In the genomic region with DNA sequence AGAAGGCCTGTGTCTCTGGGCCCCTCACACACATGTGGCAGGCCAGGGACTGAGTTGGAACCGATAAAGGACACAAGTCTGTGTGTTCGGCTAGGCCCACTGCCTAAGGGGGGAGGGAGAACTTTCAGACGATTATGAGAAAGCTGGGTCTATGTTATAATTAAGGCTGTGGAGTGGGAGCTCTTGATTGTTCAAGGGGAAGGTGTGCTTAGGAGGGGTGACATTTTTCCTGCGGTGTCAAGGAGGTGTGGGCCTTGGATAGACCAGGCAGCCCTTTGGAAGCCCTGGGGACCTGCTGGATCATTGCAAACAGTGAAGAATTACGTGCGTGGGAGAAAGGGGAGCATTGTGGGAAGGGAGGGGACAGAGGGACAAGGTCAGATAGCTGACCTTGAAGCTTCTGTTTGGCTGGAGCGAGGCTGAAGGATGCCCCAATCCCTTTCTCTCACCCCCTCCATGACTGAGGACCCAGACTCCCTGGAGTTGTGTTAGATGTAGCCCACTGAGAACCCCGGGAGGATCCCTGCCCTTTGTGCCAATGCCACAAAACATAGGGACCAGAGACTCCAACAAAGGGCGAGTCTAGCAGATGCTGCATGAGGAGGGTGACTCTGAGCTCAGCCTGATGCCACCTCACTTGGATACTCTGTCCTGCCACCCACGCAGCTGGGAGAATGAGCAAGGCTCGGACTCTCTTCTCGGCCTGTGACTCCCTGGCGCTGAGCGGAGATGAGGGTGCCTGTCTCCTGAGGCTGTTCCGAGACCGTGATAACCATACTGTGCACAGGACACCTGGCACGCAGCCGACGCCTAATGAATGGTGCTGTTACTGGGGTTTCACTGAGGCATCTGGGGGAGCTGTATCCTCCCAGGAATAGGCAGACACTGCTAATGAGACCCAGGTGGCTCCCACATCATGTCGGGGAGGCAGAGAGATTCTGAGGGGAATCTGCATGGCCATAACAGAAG, we compare ENCODE assay signal across 9 mouse cellular contexts. TPM values are rescaled to one million over a fixed set of nuclear protein-coding genes. Genes with fewer than 3 reads are reported as not detected.
DNase-seq lines count a peak whose midpoint lies in the region; ATAC-seq and TF ChIP-seq lines count a peak whose summit lies in the region.
"Had no signal": no experiment of that assay in that cellular context is flagged by ENCODE, and none has a peak within 500 bp of the region (broad histone marks: within the 10 kb centered on the region; RNA-seq: fewer than 3 reads in every experiment).

No protein-coding gene starts in this region.

- no peak for TF ChIP-seq CTCF in lung, postnatal 0 days (IDR thresholded peaks at IDR 0.05)

- intact Hi-C loops in gastrocnemius, postnatal 14 days (cut with DNase I; ENCODE audit: low total_unique reads): loop anchor here (5.0 kb wide), 1 partner anchor 176 kb away; no protein-coding TSS in a partner anchor

- peak; percentile 51 for TF ChIP-seq EP300 in lung, postnatal 0 days (IDR thresholded peaks at IDR 0.05)

- H3K27ac ChIP-seq in lung, postnatal 0 days (ENCODE audit: low read length): peak overlapping the region; percentile 55
- peak overlapping the region; percentile 78 for H3K27ac ChIP-seq in embryonic facial prominence, embryonic 13.5 days
- peak overlapping the region; percentile 66 for H3K27ac ChIP-seq in intestine, embryonic 16.5 days (ENCODE audit: low read length)
- peak overlapping the region; percentile 38 for H3K27ac ChIP-seq in midbrain, embryonic 14.5 days (replicated peaks; ENCODE audit: low read depth, low read length)

- no peak overlapping the region for H3K9ac ChIP-seq in lung, postnatal 0 days (replicated peaks; ENCODE audit: low read depth)
- peak overlapping the region; percentile 51 for H3K9ac ChIP-seq in embryonic facial prominence, embryonic 13.5 days
- 0 out of 2 replicates have a peak overlapping the region, but pooled peaks have one; percentile 3 for H3K9ac ChIP-seq in intestine, embryonic 16.5 days (ENCODE audit: low read depth, low read length)
- no peak overlapping the region for H3K9ac ChIP-seq in midbrain, embryonic 14.5 days (replicated peaks; ENCODE audit: low read length)

- H3K4me2 ChIP-seq in lung, postnatal 0 days (replicated peaks; ENCODE audit: low read depth, low read length): no peak overlapping the region
- H3K4me2 ChIP-seq in embryonic facial prominence, embryonic 13.5 days: peak overlapping the region; percentile 32
- no peak overlapping the region for H3K4me2 ChIP-seq in intestine, embryonic 16.5 days (ENCODE audit: low read depth, low read length)
- H3K4me2 ChIP-seq in midbrain, embryonic 14.5 days (ENCODE audit: low read length): no peak overlapping the region

- 69% methylated on average over 20 of the region's 20 CpGs for WGBS in lung, postnatal 0 days
- WGBS in embryonic facial prominence, embryonic 13.5 days: 46% methylated on average over 20 of the region's 20 CpGs
- WGBS in intestine, embryonic 16.5 days: 73% methylated on average over 20 of the region's 20 CpGs
- WGBS in midbrain, embryonic 14.5 days: 56% methylated on average over 20 of the region's 20 CpGs

- no peak for ATAC-seq in lung, postnatal 0 days
- no peak for ATAC-seq in embryonic facial prominence, embryonic 13.5 days (ENCODE audit: insufficient number of reproducible peaks, insufficient read depth, low FRiP score, low TSS enrichment, low read depth)
- ATAC-seq in intestine, embryonic 16.5 days: no peak
- no peak for ATAC-seq in midbrain, embryonic 14.5 days (ENCODE audit: low FRiP score, low TSS enrichment)

- no peaks in the 10 kb centered on the region for H3K27me3 ChIP-seq in lung, postnatal 0 days (replicated peaks; ENCODE audit: insufficient read depth, low read length)
- H3K27me3 ChIP-seq in embryonic facial prominence, embryonic 13.5 days: peaks cover 20% of the 10 kb centered on the region; the same call in 1 of the 2 replicates
- no peaks in the 10 kb centered on the region for H3K27me3 ChIP-seq in intestine, embryonic 16.5 days (replicated peaks; ENCODE audit: control insufficient read depth, insufficient read depth, low read length)
- 0 out of 2 replicates have a peak, but pooled peaks cover 3% of the 10 kb centered on the region for H3K27me3 ChIP-seq in midbrain, embryonic 14.5 days (ENCODE audit: control insufficient read depth, insufficient read depth, low read length)

- DNase-seq in lung, postnatal 0 days (ENCODE audit: low spot score): peak; percentile 55
- no peak for DNase-seq in lung, postnatal 4 days
- DNase-seq in midbrain, embryonic 14.5 days: peak; percentile 34
- no peak for DNase-seq in adipocyte (ENCODE audit: low spot score)
- no peak for DNase-seq in gastrocnemius, adult 18-20 months (ENCODE audit: low spot score)
- no peak for DNase-seq in gastrocnemius, postnatal 14 days

- peaks cover 41% of the 10 kb centered on the region for H3K4me1 ChIP-seq in lung, postnatal 0 days (ENCODE audit: insufficient read depth, low read depth, low read length)
- H3K4me1 ChIP-seq in embryonic facial prominence, embryonic 13.5 days: peaks cover 57% of the 10 kb centered on the region
- H3K4me1 ChIP-seq in intestine, embryonic 16.5 days (ENCODE audit: control insufficient read depth, insufficient read depth, low read length): peaks cover 30% of the 10 kb centered on the region
- peaks cover 10% of the 10 kb centered on the region; the same call in 1 of the 2 replicates for H3K4me1 ChIP-seq in midbrain, embryonic 14.5 days (ENCODE audit: control insufficient read depth, insufficient read depth, low read length)

- no peaks in the 10 kb centered on the region for H3K36me3 ChIP-seq in lung, postnatal 0 days (ENCODE audit: insufficient read depth, low read length)
- no peaks in the 10 kb centered on the region for H3K36me3 ChIP-seq in embryonic facial prominence, embryonic 13.5 days
- H3K36me3 ChIP-seq in intestine, embryonic 16.5 days (ENCODE audit: control insufficient read depth, insufficient read depth, low read length): no peaks in the 10 kb centered on the region
- no peaks in the 10 kb centered on the region for H3K36me3 ChIP-seq in midbrain, embryonic 14.5 days (ENCODE audit: control insufficient read depth, insufficient read depth, low read length)

- no peaks in the 10 kb centered on the region for H3K9me3 ChIP-seq in lung, postnatal 0 days (ENCODE audit: low read length)
- no peaks in the 10 kb centered on the region for H3K9me3 ChIP-seq in embryonic facial prominence, embryonic 13.5 days
- no peaks in the 10 kb centered on the region for H3K9me3 ChIP-seq in intestine, embryonic 16.5 days (ENCODE audit: control insufficient read depth, low read length)
- no peaks in the 10 kb centered on the region for H3K9me3 ChIP-seq in midbrain, embryonic 14.5 days (ENCODE audit: control insufficient read depth, low read length)

- no peak overlapping the region for H3K4me3 ChIP-seq in lung, postnatal 0 days (ENCODE audit: low read depth, low read length)
- H3K4me3 ChIP-seq in embryonic facial prominence, embryonic 13.5 days: no peak overlapping the region
- H3K4me3 ChIP-seq in intestine, embryonic 16.5 days (ENCODE audit: low read length): no peak overlapping the region
- H3K4me3 ChIP-seq in midbrain, embryonic 14.5 days (replicated peaks; ENCODE audit: low read depth, low read length): no peak overlapping the region

RNA-seq across cellular contexts. Expression of a gene that starts 26.4 kb away (rescaled TPM):
- 0.81 and 0.95 TPM in 2 replicates for polyA plus RNA-seq in lung, postnatal 0 days (2015; fragmentation: Nextera tagmentation; extraction: Ambion mirVana)
- 0.14 and 0.50 TPM in 2 replicates for polyA plus RNA-seq in embryonic facial prominence, embryonic 13.5 days (2015; fragmentation: Nextera tagmentation; extraction: Ambion mirVana)
- polyA plus RNA-seq in intestine, embryonic 16.5 days (2015; fragmentation: Nextera tagmentation; extraction: Ambion mirVana): 0.91 and 1.1 TPM in 2 replicates
- polyA plus RNA-seq in midbrain, embryonic 14.5 days (2014; fragmentation: Nextera tagmentation; extraction: Ambion mirVana): 17.9 and 19.0 TPM in 2 replicates
- under 1 TPM in 1 of 2 experiments, not detected in 1; 0.12 TPM for total RNA-seq in gastrocnemius, adult 18-20 months (2021)
- total RNA-seq in gastrocnemius, postnatal 14 days (2021): under 1 TPM; 0.14 to 0.16 TPM
- polyA plus RNA-seq: heart, postnatal 0 days had no signal

RNA-seq across cellular contexts. Expression of a gene that starts 27.0 kb away (rescaled TPM):
- 11.2 and 11.5 TPM in 2 replicates for polyA plus RNA-seq in lung, postnatal 0 days (2015; fragmentation: Nextera tagmentation; extraction: Ambion mirVana)
- polyA plus RNA-seq in embryonic facial prominence, embryonic 13.5 days (2015; fragmentation: Nextera tagmentation; extraction: Ambion mirVana): 16.3 and 17.3 TPM in 2 replicates
- 14.3 and 16.2 TPM in 2 replicates for polyA plus RNA-seq in intestine, embryonic 16.5 days (2015; fragmentation: Nextera tagmentation; extraction: Ambion mirVana)
- polyA plus RNA-seq in midbrain, embryonic 14.5 days (2014; fragmentation: Nextera tagmentation; extraction: Ambion mirVana): 23.0 and 24.6 TPM in 2 replicates
- total RNA-seq in gastrocnemius, adult 18-20 months (2021): 1 to 10 TPM; 4.2 to 5.1 TPM
- total RNA-seq in gastrocnemius, postnatal 14 days (2021): 1 to 10 TPM; 3.9 to 5.0 TPM

RNA-seq across cellular contexts. Expression of a gene that starts 44.0 kb away (rescaled TPM):
- 5.2 and 6.0 TPM in 2 replicates for polyA plus RNA-seq in lung, postnatal 0 days (2015; fragmentation: Nextera tagmentation; extraction: Ambion mirVana)
- polyA plus RNA-seq in embryonic facial prominence, embryonic 13.5 days (2015; fragmentation: Nextera tagmentation; extraction: Ambion mirVana): 9.4 and 10.3 TPM in 2 replicates
- polyA plus RNA-seq in intestine, embryonic 16.5 days (2015; fragmentation: Nextera tagmentation; extraction: Ambion mirVana): 5.8 and 6.5 TPM in 2 replicates
- 16.8 and 17.6 TPM in 2 replicates for polyA plus RNA-seq in midbrain, embryonic 14.5 days (2014; fragmentation: Nextera tagmentation; extraction: Ambion mirVana)
- total RNA-seq in gastrocnemius, adult 18-20 months (2021): 1 to 10 TPM; 1.6 to 1.9 TPM
- 1 to 10 TPM; 8.5 to 10.0 TPM for total RNA-seq in gastrocnemius, postnatal 14 days (2021)

Comparison
In these comparisons a context has a peak if more than half of its experiments do, and no peak if none do; other contexts are left out.
1. DNase-seq: peak in lung, postnatal 0 days (single experiment) and midbrain, embryonic 14.5 days (single experiment); none in lung, postnatal 4 days (0 of 2), adipocyte (single experiment), gastrocnemius, adult 18-20 months (single experiment) and gastrocnemius, postnatal 14 days (single experiment).
2. H3K9ac ChIP-seq: peak in embryonic facial prominence, embryonic 13.5 days (single experiment) and intestine, embryonic 16.5 days (single experiment); none in lung, postnatal 0 days (single experiment) and midbrain, embryonic 14.5 days (single experiment).
3. Peak in every context shown above with its lines, with median percentiles within 50 percentile points of each other: H3K27ac ChIP-seq.